In genomic region chr5:12767383-12767782, GRCm38 (mm10) we compare ENCODE assay signal across 20 mouse cellular contexts.
"Had no signal": no experiment of that assay in that cellular context is flagged by ENCODE, and none has a peak within 500 bp of the region (broad histone marks: within the 10 kb centered on the region; RNA-seq: fewer than 3 reads in every experiment).

No protein-coding gene starts in this region.

- H3K27ac ChIP-seq: kidney, postnatal 0 days; layer of hippocampus, adult 2 months; limb, embryonic 10.5 days; limb, embryonic 13.5 days; liver, embryonic 12.5 days; liver, embryonic 15.5 days; lung, embryonic 15.5 days; neural tube, embryonic 12.5 days; neural tube, embryonic 15.5 days had no signal

- H3K27me3 ChIP-seq: limb, embryonic 13.5 days; liver, embryonic 12.5 days; liver, embryonic 15.5 days; lung, embryonic 15.5 days; megakaryocyte, embryonic 14.5 days; neural tube, embryonic 12.5 days; neural tube, embryonic 15.5 days had no signal

- H3K4me3 ChIP-seq: layer of hippocampus, adult 2 months; limb, embryonic 10.5 days; limb, embryonic 13.5 days; liver, embryonic 12.5 days; liver, embryonic 15.5 days; lung, embryonic 15.5 days; megakaryocyte, embryonic 14.5 days; neural tube, embryonic 12.5 days; neural tube, embryonic 15.5 days had no signal

- DNase-seq: kidney, adult 2 months; kidney, postnatal 25 days; layer of hippocampus, adult 9-11 months; liver; lung, adult 18-20 months; lung, postnatal 10 days; lung, postnatal 36 days; midbrain, embryonic 14.5 days; thymus, postnatal 36 days had no signal

- H3K4me2 ChIP-seq: limb, embryonic 13.5 days; liver, embryonic 12.5 days; liver, embryonic 15.5 days; lung, embryonic 15.5 days; midbrain, embryonic 11.5 days; neural tube, embryonic 12.5 days; neural tube, embryonic 15.5 days had no signal

- H3K36me3 ChIP-seq: limb, embryonic 10.5 days; limb, embryonic 13.5 days; liver, embryonic 12.5 days; liver, embryonic 15.5 days; lung, embryonic 15.5 days; neural tube, embryonic 12.5 days; neural tube, embryonic 15.5 days had no signal

- H3K9ac ChIP-seq: limb, embryonic 13.5 days; liver, embryonic 12.5 days; liver, embryonic 15.5 days; lung, embryonic 15.5 days; neural tube, embryonic 12.5 days; neural tube, embryonic 15.5 days had no signal

- H3K4me1 ChIP-seq: limb, embryonic 10.5 days; limb, embryonic 13.5 days; liver, embryonic 12.5 days; liver, embryonic 15.5 days; lung, embryonic 15.5 days; megakaryocyte, embryonic 14.5 days; neural tube, embryonic 12.5 days; neural tube, embryonic 15.5 days had no signal

- ATAC-seq: liver, embryonic 12.5 days had no signal

- H3K9me3 ChIP-seq: limb, embryonic 10.5 days; limb, embryonic 13.5 days; liver, embryonic 12.5 days; liver, embryonic 15.5 days; lung, embryonic 15.5 days; megakaryocyte, embryonic 14.5 days; neural tube, embryonic 12.5 days; neural tube, embryonic 15.5 days had no signal
